Mouse (Mus musculus): ENCODE measurements at regions not wholly inside any gene's neighbourhood (a gene's known extent, or its start where the extent isn't known, plus 50 kb on each side); places are given as distances from the start of the nearest gene placed in this dataset.

DNA sequence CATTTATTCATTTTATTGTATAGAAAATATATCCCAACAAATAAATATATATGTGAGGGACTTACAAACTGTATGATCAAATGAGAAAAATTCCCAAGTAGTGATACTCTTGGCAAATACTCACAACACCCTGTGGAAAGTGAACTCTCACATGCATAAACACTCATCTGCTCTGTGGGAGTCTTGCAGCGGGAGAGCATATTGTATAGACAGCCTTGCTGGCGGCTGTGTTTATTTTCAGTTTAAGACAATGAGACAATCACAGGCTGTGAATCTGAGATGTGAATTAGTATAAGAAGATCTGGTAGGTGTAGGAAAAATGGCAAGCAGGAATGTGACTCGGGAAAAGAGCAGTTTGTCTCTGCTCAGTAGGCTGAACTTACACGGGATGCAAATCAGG, 2841.7 kb downstream of the Poteg start:
- 71% methylated on average over 4 of the region's 4 CpGs for WGBS

DNA sequence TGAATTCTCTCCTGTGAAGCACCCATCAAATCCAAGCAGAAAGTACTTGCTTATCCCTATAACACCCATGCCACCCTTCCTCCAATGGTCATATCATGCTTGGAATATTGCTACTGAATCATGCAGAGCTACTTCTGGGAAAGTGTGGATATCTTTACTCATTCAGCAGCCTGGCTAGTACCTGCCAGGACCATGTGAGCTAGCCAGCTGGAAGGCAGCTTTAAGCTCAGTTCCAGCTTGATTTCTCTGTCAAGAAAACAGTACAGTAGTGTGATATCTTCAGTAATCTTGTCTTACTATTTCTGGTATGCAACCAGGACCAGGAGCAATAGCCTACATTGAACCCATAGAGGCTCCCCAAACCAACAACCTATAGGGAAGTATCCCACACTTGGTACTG, 2883.7 kb downstream of the Poteg start:
- ATAC-seq (ENCODE audit: insufficient number of reproducible peaks, low FRiP score, low TSS enrichment, low read depth) = no peak
- no peaks in the 10 kb centered on the region for H3K4me1 ChIP-seq
- H3K9ac ChIP-seq = no peak overlapping the region
- no peak overlapping the region for H3K4me2 ChIP-seq (replicated peaks)
- no peaks in the 10 kb centered on the region for H3K27me3 ChIP-seq
- no peak overlapping the region for H3K4me3 ChIP-seq (replicated peaks)
- no peaks in the 10 kb centered on the region for H3K9me3 ChIP-seq (replicated peaks)
- H3K36me3 ChIP-seq = no peaks in the 10 kb centered on the region
- H3K27ac ChIP-seq (replicated peaks) = no peak overlapping the region

More for the DNA sequence above, 2841.7 kb downstream of the Poteg start:
- no peak for ATAC-seq (ENCODE audit: insufficient number of reproducible peaks, low FRiP score, low TSS enrichment, low read depth)
- no peaks in the 10 kb centered on the region for H3K4me1 ChIP-seq
- H3K27me3 ChIP-seq = no peaks in the 10 kb centered on the region
- no peak overlapping the region for H3K27ac ChIP-seq (replicated peaks)
- no peak overlapping the region for H3K4me2 ChIP-seq (replicated peaks)
- H3K4me3 ChIP-seq (replicated peaks) = no peak overlapping the region
- no peaks in the 10 kb centered on the region for H3K9me3 ChIP-seq (replicated peaks)
- H3K9ac ChIP-seq = no peak overlapping the region
- no peaks in the 10 kb centered on the region for H3K36me3 ChIP-seq

DNA sequence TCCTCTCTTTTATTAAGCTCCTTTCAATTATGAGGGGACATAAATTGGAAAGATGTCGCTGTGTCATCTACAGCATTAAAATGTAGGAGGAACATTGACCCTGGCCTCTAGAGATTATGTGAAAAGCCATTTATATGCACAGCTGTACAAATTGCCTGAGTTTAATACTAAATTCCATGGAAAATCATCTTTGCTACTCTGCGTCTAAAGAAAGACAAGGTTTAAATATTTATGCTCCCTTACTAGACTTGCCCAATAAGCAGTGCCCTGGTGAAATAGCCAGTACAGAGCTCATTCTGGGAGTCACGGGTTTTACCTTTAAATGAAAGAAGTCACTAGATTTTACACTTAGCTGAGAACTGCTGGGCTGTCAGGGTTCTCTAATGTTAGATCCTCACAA, 2885.9 kb downstream of the Poteg start:
- 73% methylated on average over 3 of the region's 3 CpGs for WGBS
- Histone ChIP-seq H3K36me3 (no peaks in the 10 kb centered on the region), H3K9me3 (replicated peaks) (no peaks in the 10 kb centered on the region)

DNA sequence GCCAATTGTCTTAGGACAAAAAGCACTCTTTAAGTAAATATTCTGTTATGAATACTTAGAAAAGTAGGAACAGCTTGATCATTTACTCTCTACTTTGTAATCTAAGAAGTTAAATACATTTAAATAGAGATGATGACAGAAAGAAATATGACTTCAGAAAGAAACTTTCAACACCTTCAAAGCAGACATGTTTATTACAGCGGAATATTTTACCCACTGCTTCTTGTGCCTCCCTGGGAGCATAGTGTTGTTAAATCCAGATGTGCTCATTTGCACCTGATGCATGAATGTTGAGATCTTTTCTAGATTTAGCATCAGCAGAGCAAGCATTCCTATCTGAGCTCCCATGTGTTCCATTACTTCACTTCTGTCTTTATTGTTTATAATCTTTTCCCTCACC, 2912.0 kb downstream of the Poteg start:
- Histone ChIP-seq H3K4me2 (replicated peaks) (no peak overlapping the region), H3K9me3 (replicated peaks) (no peaks in the 10 kb centered on the region), H3K27ac (replicated peaks) (no peak overlapping the region), H3K4me3 (replicated peaks) (no peak overlapping the region), H3K27me3 (no peaks in the 10 kb centered on the region), H3K36me3 (no peaks in the 10 kb centered on the region), H3K4me1 (no peaks in the 10 kb centered on the region), H3K9ac (no peak overlapping the region)
- no peak for ATAC-seq (ENCODE audit: insufficient number of reproducible peaks, low FRiP score, low TSS enrichment, low read depth)
- WGBS = 71% methylated on average over 1 of the region's 1 CpGs

More for the DNA sequence above, 2885.9 kb downstream of the Poteg start:
- Histone ChIP-seq H3K4me3 (replicated peaks) (no peak overlapping the region), H3K4me1 (no peaks in the 10 kb centered on the region), H3K27ac (replicated peaks) (no peak overlapping the region), H3K4me2 (replicated peaks) (no peak overlapping the region), H3K9ac (no peak overlapping the region), H3K27me3 (no peaks in the 10 kb centered on the region)
- ATAC-seq (ENCODE audit: insufficient number of reproducible peaks, low FRiP score, low TSS enrichment, low read depth) = no peak

DNA sequence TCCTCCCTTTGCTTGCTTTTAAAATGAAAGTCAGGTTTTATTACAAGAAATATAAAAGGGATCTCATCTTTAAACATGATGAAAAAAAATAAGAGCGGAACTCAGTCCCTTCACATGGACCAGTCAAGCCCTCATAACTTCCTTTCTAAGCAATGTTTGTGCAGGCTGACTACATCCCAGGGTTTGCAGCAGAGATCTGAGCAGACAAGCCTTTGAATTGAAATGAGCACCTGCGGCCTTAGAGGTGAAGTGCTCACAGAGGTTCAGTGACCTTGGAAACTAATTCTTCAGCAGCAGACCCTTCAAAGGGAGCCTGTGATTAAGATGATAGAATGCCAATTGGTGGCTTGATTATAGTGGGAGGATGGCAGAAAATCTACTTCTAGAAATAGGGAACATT, 2918.3 kb downstream of the Poteg start:
- Histone ChIP-seq H3K27me3 (no peaks in the 10 kb centered on the region), H3K27ac (replicated peaks) (no peak overlapping the region), H3K9ac (no peak overlapping the region), H3K36me3 (no peaks in the 10 kb centered on the region), H3K4me2 (replicated peaks) (no peak overlapping the region), H3K9me3 (replicated peaks) (no peaks in the 10 kb centered on the region), H3K4me1 (no peaks in the 10 kb centered on the region), H3K4me3 (replicated peaks) (no peak overlapping the region)
- 74% methylated on average over 2 of the region's 2 CpGs for WGBS
- no peak for ATAC-seq (ENCODE audit: insufficient number of reproducible peaks, low FRiP score, low TSS enrichment, low read depth)

DNA sequence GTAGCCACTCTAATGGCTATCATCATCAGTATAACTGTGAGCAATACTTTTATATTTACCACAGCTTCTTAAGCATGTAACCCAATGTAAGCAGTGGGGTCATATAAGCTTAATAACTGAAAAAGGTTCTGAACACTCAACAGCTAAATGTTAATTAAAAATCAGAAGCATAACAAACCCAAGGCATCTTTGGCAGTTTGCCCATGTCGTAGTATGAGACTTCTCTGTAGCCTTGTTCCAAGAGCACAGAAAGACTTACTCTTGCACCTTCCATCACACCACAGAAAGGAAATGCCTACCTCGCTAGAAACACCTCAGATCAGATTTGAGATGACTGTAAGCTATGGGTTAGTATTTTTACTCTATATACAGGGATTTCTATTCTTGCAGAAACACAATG, 2944.5 kb downstream of the Poteg start:
- ATAC-seq (ENCODE audit: insufficient number of reproducible peaks, low FRiP score, low TSS enrichment, low read depth) = no peak
- no peaks in the 10 kb centered on the region for H3K36me3 ChIP-seq
- no peaks in the 10 kb centered on the region for H3K27me3 ChIP-seq
- H3K4me3 ChIP-seq (replicated peaks) = no peak overlapping the region
- no peak overlapping the region for H3K4me2 ChIP-seq (replicated peaks)
- H3K27ac ChIP-seq (replicated peaks) = no peak overlapping the region
- H3K4me1 ChIP-seq = no peaks in the 10 kb centered on the region
- WGBS = 65% methylated on average over 2 of the region's 2 CpGs
- H3K9ac ChIP-seq = no peak overlapping the region
- H3K9me3 ChIP-seq (replicated peaks) = no peaks in the 10 kb centered on the region

DNA sequence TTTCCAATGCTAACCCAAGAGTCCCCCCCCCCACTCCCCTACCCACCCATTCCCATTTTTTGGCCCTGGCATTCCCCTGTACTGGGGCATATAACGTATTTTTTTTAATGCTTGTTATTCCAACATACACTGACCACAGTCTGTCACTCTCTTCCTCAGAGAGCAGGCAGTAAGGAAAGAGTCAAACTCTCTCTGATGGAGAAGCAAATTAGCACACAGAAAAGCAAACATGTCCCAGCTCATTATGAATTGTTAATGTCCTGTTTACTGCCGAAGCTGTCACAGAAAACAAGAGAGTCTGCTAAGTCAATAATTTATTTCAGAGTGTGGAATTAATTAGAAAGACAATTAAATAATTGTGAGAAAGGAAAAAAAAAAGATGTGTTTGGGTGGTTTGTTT, 2989.1 kb upstream of the 5930422O12Rik start:
- no peak for ATAC-seq (ENCODE audit: insufficient number of reproducible peaks, low FRiP score, low TSS enrichment, low read depth)

DNA sequence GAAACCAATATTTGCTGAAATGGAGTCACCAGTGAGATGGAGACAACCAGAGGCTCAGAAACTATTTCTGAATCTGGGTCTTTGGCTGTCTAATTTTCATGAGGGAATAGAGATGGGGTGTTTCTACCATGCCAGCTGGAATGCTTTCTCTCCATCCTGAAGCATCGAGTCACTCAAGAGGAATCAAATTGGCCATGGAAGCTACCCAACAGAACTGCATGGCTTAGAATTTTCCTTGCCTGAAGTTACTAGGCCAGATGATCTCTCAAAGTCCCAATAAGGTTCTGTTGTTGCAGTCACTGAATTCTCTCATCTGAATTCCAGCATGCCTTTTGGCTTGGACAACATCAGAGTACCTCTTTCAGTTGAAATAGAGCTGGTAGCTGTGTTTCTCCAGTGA, 2986.7 kb upstream of the 5930422O12Rik start:
- Histone ChIP-seq H3K4me1 (no peaks in the 10 kb centered on the region), H3K4me2 (replicated peaks) (no peak overlapping the region), H3K9ac (no peak overlapping the region), H3K36me3 (no peaks in the 10 kb centered on the region), H3K27me3 (no peaks in the 10 kb centered on the region), H3K4me3 (replicated peaks) (no peak overlapping the region), H3K27ac (replicated peaks) (no peak overlapping the region), H3K9me3 (replicated peaks) (no peaks in the 10 kb centered on the region)
- WGBS = 70% methylated on average over 1 of the region's 1 CpGs
- no peak for ATAC-seq (ENCODE audit: insufficient number of reproducible peaks, low FRiP score, low TSS enrichment, low read depth)

More for the DNA sequence above, 2989.1 kb upstream of the 5930422O12Rik start:
- Histone ChIP-seq H3K4me2 (replicated peaks) (no peak overlapping the region), H3K4me3 (replicated peaks) (no peak overlapping the region), H3K27ac (replicated peaks) (no peak overlapping the region), H3K4me1 (no peaks in the 10 kb centered on the region), H3K27me3 (no peaks in the 10 kb centered on the region), H3K9me3 (replicated peaks) (no peaks in the 10 kb centered on the region), H3K36me3 (no peaks in the 10 kb centered on the region), H3K9ac (no peak overlapping the region)
- 60% methylated on average over 2 of the region's 2 CpGs for WGBS

DNA sequence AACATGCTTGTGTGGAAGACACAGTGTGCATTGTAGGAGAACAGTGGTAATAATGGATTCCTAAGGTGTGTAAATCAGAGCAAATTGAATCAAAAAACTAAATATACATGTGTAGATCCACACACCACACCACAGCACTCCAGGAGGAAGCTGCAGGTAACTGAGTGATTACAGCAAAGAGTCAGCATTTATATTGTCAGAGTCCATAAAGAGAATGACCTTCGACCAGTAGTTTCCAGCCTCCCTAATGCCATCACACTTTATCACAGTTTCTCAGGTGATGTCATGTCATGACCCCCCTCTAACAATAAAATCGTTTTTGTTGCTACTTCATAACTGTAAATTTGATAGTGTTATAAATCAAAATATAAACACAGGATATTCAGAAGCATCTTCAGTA, 2984.6 kb upstream of the 5930422O12Rik start:
- no peak overlapping the region for H3K4me3 ChIP-seq (replicated peaks)
- no peaks in the 10 kb centered on the region for H3K27me3 ChIP-seq
- H3K36me3 ChIP-seq = no peaks in the 10 kb centered on the region
- 71% methylated on average over 2 of the region's 2 CpGs for WGBS
- H3K27ac ChIP-seq (replicated peaks) = no peak overlapping the region
- H3K4me1 ChIP-seq = no peaks in the 10 kb centered on the region
- no peak for ATAC-seq (ENCODE audit: insufficient number of reproducible peaks, low FRiP score, low TSS enrichment, low read depth)
- no peak overlapping the region for H3K9ac ChIP-seq
- no peaks in the 10 kb centered on the region for H3K9me3 ChIP-seq (replicated peaks)
- H3K4me2 ChIP-seq (replicated peaks) = no peak overlapping the region

DNA sequence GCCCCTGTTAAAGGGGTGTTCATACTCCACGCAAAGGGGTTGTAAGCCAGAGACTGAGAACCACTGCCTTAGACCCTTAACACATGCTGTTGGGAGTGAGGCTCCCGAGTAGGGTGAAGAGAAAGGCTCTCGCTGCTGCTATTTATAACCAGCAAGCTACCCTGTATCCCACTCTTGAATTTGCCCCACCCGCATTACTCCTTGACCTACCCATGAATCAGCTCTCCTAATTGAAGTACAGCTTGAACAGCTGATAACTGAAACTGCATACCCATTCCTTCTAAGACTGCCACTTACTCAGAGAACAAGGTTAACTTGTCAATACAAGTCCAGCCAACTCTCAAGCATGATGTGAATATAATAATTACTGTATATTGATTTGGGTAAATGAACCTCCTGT, 2984.2 kb upstream of the 5930422O12Rik start:
- Histone ChIP-seq H3K9me3 (replicated peaks) (no peaks in the 10 kb centered on the region), H3K4me1 (no peaks in the 10 kb centered on the region), H3K4me3 (replicated peaks) (no peak overlapping the region), H3K27me3 (no peaks in the 10 kb centered on the region), H3K9ac (no peak overlapping the region), H3K27ac (replicated peaks) (no peak overlapping the region), H3K4me2 (replicated peaks) (no peak overlapping the region), H3K36me3 (no peaks in the 10 kb centered on the region)
- ATAC-seq (ENCODE audit: insufficient number of reproducible peaks, low FRiP score, low TSS enrichment, low read depth) = no peak
- 79% methylated on average over 4 of the region's 4 CpGs for WGBS

DNA sequence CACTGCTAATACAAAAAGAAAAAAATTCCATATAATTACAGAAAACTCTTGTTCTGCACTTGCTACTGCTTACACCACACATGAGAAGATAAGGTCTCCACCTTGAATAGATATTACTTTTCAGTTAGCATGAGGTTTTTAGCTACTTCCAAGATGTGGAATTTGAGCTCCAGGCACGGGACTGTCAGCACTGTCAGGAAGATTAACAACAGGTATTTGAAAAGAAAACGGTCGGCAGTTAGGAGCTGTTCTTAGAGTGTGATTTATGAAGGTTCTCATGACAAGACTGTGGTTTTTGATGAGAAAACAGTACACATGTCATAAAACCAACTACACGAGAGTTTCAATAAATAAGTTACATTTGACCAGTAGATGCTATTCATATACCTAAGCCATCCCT, 2970.4 kb upstream of the 5930422O12Rik start:
- WGBS = 46% methylated on average over 4 of the region's 4 CpGs
- H3K4me3 ChIP-seq (replicated peaks) = no peak overlapping the region
- H3K4me2 ChIP-seq (replicated peaks) = no peak overlapping the region
- no peak for ATAC-seq (ENCODE audit: insufficient number of reproducible peaks, low FRiP score, low TSS enrichment, low read depth)
- no peak overlapping the region for H3K9ac ChIP-seq
- no peak overlapping the region for H3K27ac ChIP-seq (replicated peaks)
- H3K9me3 ChIP-seq (replicated peaks) = no peaks in the 10 kb centered on the region
- H3K4me1 ChIP-seq = no peaks in the 10 kb centered on the region
- H3K27me3 ChIP-seq = no peaks in the 10 kb centered on the region
- no peaks in the 10 kb centered on the region for H3K36me3 ChIP-seq

DNA sequence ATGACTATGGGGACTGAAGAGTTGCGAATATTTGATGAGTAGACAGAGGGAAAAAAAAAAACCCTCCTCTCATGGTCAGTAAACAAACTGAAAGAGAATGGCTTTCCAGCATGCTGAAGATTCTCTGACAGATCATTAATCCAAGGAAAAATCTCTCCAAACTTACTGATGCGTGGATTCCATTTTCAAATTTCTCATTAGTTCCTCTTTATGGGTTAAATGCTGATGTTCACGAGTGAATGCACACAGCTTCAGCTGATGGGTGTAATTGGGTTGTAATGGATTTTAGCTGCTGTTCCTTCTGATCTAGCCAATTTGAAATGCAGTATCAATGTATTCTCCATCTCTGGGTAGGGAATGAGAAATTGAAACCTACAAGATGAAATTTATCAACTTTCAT, 2945.6 kb upstream of the 5930422O12Rik start:
- Histone ChIP-seq H3K9me3 (replicated peaks) (no peaks in the 10 kb centered on the region), H3K27ac (replicated peaks) (no peak overlapping the region), H3K9ac (no peak overlapping the region), H3K4me2 (replicated peaks) (no peak overlapping the region), H3K27me3 (no peaks in the 10 kb centered on the region), H3K36me3 (no peaks in the 10 kb centered on the region), H3K4me1 (no peaks in the 10 kb centered on the region), H3K4me3 (replicated peaks) (no peak overlapping the region)
- 77% methylated on average over 3 of the region's 3 CpGs for WGBS
- no peak for ATAC-seq (ENCODE audit: insufficient number of reproducible peaks, low FRiP score, low TSS enrichment, low read depth)
